Mouse (Mus musculus): ENCODE results near the gene Grk6.

Gene Grk6

GRCm38 (mm10) chr13:55486916-55487577, 42.2 kb downstream of the Grk6 start:
- peak; percentile 30 for DNase-seq

- peak; percentile 54 for DNase-seq
Observed at GRCm38 (mm10) chr13:55487578-55488498, 43.0 kb downstream of the Grk6 start, which contains the start of gene Dbn1. Gene Dbn1 (minus strand): TSS chr13:55488111.

GRCm38 (mm10) chr13:55494257-55494656, 49.4 kb downstream of the Grk6 start:
- no peak for DNase-seq

- DNase-seq = no peak
Observed at GRCm38 (mm10) chr13:55494883-55495621, 50.2 kb downstream of the Grk6 start.

GRCm38 (mm10) chr13:55495702-55496101, 50.8 kb downstream of the Grk6 start:
- no peak for DNase-seq

- DNase-seq = no peak
Observed at GRCm38 (mm10) chr13:55496661-55497060, 51.8 kb downstream of the Grk6 start.

- DNase-seq = no peak
Observed at GRCm38 (mm10) chr13:55498906-55499305, 54.0 kb downstream of the Grk6 start.

- no peak for DNase-seq
Observed at GRCm38 (mm10) chr13:55500575-55500974, 55.7 kb downstream of the Grk6 start.

- DNase-seq = no peak
Observed at GRCm38 (mm10) chr13:55502405-55502804, 57.5 kb downstream of the Grk6 start.

- DNase-seq = no peak
Observed at GRCm38 (mm10) chr13:55504390-55504789, 59.5 kb downstream of the Grk6 start.

GRCm38 (mm10) chr13:55505810-55506209, 60.9 kb downstream of the Grk6 start:
- no peak for DNase-seq

GRCm38 (mm10) chr13:55506697-55507096, 61.8 kb downstream of the Grk6 start:
- DNase-seq = no peak

GRCm38 (mm10) chr13:55507877-55508276, 63.0 kb downstream of the Grk6 start:
- DNase-seq = no peak

GRCm38 (mm10) chr13:55508531-55508930, 63.7 kb downstream of the Grk6 start:
- no peak for DNase-seq

- no peak for DNase-seq
Observed at GRCm38 (mm10) chr13:55510332-55510667, 65.4 kb downstream of the Grk6 start.
